Mouse (Mus musculus) CH12F3 (cell line): ENCODE measurements around the gene Crtc3.

Experiments used
- in situ Hi-C: fragments of 300-500 bp; cut with MboI; formaldehyde crosslinking; loops from 2 replicates; pipeline ENCODE4 v1.14.3; 2020; ENCODE audit warnings: low sequenced_read_pairs

Crtc3 gene

DNA sequence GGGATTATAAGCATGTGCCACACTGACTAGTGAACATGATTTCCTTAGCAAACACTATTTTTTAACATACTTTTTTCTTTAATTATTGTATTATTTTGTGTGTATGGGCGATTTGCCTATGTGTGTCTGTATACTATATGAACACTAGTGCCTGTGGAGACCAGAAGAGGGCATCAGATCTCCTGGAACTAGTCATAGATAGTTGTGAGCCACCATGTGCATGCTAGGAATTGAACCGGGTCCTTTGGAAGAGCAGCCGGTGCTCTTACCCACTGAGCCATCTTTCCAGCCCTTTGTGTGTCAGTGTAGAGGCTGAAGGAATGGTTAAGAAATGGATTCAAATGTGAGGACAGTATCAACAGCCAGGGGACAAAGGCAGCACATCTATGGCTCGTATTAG lies 82.2 kb downstream of the Crtc3 start:
- in situ Hi-C loops, result no loop called here

DNA sequence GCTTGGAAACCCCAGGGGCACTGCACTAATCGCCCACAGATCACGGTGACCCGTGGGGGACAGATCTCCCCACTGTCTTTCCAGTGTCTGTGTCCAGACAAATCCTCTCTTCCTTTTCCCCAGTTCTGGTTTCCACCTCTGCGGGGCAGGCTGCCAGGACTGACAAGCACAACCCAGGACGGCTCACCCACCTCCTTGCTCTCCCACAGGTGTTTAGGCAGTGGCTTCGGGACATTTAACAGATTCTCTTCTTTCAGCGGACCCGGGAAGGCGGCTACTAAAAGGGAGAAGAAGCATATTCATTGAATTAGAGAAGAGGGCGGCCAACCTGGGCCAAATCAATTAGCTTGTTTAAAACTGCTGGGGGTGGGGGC lies 83.1 kb downstream of the Crtc3 start:
- in situ Hi-C loops, result no loop called here

GRCm38 (mm10) chr7:80604908-80605556 lies 83.6 kb downstream of the Crtc3 start:
- in situ Hi-C loops, result no loop called here

DNA sequence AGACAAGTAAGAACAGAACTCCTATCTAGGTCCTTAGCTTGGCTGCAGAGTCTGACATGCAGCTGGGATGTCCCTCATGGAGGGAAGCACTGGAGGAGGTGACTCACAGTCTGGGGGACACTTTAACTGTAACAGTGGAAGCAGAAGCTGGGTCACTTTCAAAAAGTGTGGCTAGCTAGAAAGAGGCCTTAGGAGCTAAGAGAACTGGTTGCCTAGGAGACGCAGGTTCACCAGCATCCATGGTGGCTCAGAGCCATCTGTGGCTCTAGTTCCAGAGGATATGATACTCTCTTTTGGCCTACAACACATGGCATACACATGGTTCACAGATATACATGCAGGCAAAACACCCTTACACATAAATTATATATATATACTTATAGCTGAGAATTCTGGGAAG lies 86.1 kb downstream of the Crtc3 start:
- in situ Hi-C loops, result no loop called here

GRCm38 (mm10) chr7:80598436-80598985 lies 90.2 kb downstream of the Crtc3 start:
- in situ Hi-C loops, result loop anchor here (25.0 kb wide), 1 partner anchor 461 kb away; no protein-coding TSS in a partner anchor

DNA sequence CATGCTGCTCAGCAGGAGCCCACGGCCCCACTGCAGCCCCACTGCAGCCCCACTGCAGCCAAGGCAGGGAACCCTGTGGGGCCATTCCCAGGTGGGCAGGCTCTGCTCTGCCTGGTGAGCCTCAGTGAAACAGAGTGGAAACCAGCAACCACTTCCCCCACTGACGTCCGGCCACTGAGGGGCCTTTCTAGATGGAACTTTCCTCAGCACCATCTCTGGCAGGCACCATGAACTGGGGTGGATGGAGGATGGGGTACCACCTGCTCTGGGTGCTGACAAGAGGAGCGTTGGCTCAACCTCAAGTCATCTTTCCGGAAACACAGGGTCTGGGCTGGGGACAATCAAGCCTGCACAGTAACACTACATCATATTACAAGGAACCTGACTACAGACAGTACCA lies 90.8 kb downstream of the Crtc3 start:
- in situ Hi-C loops, result loop anchor here (25.0 kb wide), 1 partner anchor 461 kb away; no protein-coding TSS in a partner anchor

DNA sequence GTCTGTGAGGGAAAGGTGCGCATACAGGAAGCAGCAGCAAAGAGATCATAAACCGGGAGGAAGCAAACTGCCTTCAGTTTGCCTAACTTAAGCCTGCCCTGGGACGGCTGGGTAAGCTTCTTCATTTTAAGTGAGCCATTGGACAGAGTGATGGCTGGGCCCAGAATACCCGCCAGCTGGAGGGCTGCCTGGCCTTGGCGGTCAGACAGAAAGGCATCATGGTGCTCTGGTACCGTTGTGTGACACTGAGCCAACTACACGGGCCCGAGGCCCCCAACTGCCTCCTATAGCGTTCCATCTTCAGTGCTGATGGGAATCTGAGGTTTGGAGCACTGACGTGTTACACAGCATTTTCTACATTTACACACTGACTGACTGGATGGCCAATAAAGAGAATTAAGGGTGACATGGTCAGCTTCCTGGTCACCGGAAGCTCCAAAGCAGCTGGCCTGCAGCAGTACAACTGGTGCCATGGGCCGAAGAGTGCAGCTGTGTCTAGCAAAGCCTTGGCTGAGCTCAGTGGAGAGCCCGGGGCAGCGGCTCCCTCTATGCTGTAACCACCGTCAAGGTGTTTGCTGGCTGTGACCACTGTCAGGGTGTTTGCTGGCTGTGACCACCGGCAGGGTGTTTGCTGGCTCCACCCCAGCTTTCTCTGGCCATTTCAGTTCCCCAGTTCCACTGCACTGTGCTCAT lies 99.5 kb downstream of the Crtc3 start:
- in situ Hi-C loops, result loop anchor here (25.0 kb wide), 1 partner anchor 452 kb away; no protein-coding TSS in a partner anchor

DNA sequence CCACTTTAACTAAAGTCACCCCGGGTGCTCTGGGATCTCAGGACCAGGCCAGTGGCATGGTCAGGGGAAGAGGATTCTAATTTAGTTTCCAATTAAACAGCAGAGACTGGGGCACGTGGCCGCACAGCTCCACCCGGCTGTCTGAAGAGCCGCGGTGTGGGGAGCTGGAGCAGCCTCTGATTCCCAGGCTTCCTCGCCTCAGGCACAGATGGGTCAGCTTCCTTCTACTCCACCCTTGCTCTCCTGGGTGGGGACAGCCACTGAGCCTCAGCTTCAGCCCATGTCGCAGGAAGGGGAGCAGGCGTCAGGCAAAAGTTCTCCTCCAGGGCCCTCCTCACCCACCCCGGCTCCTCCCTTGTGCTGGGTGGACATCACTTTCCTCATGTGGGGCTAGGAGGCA lies 101.0 kb downstream of the Crtc3 start:
- in situ Hi-C loops, result loop anchor here (25.0 kb wide), 1 partner anchor 450 kb away; no protein-coding TSS in a partner anchor

GRCm38 (mm10) chr7:80586681-80587660 lies 101.7 kb downstream of the Crtc3 start:
- in situ Hi-C loops, result loop anchor here (25.0 kb wide), 1 partner anchor 450 kb away; no protein-coding TSS in a partner anchor

- in situ Hi-C loops, result loop anchor here (25.0 kb wide), 1 partner anchor 449 kb away; no protein-coding TSS in a partner anchor
Observed at GRCm38 (mm10) chr7:80586161-80586560, 102.5 kb downstream of the Crtc3 start.

DNA sequence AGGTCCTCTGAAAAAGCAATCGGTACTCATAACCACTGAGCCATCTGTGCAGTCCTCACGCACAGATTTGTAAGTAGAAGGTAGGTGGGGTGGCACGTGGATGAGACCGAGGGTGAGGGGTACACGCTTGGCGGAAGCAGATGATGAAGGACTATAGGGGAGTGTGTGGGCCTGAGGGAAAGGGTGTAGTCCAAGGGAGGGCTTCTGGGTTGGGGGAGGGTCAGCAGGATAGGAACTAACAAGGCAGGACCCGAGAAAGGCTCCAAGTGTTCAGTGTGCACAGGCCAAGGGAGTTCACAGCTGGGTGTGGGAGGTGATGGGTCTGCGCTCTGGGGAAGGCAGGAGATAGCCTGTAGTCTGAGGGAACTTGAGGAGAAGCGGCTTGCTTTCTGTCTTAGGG lies 103.3 kb downstream of the Crtc3 start:
- in situ Hi-C loops, result loop anchor here (25.0 kb wide), 1 partner anchor 448 kb away; no protein-coding TSS in a partner anchor

- in situ Hi-C loops, result loop anchor here (25.0 kb wide), 1 partner anchor 447 kb away; no protein-coding TSS in a partner anchor
Observed at GRCm38 (mm10) chr7:80583981-80584380, 104.7 kb downstream of the Crtc3 start.

DNA sequence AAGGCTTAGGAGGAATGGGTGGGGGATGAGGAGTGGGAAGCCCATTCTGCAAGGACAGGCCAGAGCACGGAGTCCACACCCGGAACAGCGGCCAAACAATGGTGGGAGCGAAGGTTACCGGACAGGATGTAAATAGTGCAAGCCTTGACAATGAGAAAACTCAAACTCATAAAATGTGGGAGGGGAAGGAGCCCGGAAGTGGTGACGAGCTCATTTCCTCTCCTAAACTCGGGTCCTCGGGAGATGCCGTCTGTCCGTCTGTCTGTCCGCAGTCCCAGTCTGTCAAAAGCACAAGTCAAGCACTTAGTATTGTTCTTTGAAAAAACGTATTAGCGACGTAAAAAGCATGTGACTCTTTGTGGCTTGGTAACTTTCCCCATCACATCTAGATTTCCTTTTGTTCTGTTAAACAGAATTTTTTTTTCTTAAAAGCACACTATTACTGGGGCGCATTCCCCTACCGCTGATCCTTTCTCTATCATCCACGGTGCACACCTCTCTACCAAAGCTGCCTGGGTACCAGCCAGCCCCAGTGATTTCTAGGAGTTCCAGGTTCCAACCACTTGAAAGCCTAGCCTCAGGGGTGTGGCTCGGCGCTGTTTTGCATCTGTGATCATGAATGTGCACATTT lies 105.7 kb downstream of the Crtc3 start:
- in situ Hi-C loops, result loop anchor here (25.0 kb wide), 1 partner anchor 446 kb away; no protein-coding TSS in a partner anchor

DNA sequence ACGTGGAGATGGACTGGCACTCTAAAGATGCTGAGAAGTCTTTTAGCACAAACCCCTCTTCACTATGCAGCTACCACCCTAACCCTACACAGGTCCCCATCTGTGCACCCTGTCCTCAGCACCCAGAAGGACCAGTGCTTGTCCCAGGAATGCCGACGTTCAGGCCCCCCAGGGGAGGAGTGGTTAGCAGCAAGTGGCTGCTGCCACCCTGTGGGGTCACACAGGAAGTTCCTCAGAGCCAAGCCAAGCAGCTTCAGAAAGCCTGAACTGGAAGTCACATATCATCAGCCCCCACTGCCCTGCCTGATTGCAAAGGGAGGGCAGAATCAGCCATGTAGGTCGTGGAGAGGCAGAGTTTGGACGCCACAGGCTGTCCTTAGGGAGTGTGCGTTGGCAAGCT lies 108.3 kb downstream of the Crtc3 start:
- in situ Hi-C loops, result loop anchor here (25.0 kb wide), 1 partner anchor 443 kb away; no protein-coding TSS in a partner anchor

- in situ Hi-C loops, result loop anchor here (5.0 to 25.0 kb wide), 2 partner anchors 190 to 440 kb away; partner anchors contain the start of gene Fes
Observed at GRCm38 (mm10) chr7:80577417-80577980, 111.2 kb downstream of the Crtc3 start.

DNA sequence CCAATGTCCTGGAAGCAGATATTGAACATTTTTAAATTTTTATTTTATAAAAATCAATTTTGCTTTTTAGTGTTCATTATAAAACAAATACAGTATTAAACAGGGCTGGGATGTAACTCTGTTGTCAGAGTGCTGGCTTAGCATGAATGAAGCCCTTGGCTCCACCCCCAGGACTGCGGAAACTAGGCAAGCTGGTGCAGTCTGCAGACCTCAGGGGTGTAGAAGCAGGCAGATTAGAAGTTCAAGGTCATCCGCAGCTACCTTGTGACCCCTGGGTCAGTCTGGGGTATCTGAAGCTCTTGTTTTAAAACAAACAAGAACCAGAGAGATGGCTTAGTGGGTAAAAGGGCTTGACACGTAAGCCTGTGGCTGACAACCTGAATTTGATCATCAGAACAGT lies 112.1 kb downstream of the Crtc3 start:
- in situ Hi-C loops, result loop anchor here (5.0 to 25.0 kb wide), 2 partner anchors 189 to 439 kb away; partner anchors contain the start of gene Fes

GRCm38 (mm10) chr7:80575750-80576149 lies 112.9 kb downstream of the Crtc3 start:
- in situ Hi-C loops, result loop anchor here (5.0 to 25.0 kb wide), 2 partner anchors 188 to 438 kb away; partner anchors contain the start of gene Fes

DNA sequence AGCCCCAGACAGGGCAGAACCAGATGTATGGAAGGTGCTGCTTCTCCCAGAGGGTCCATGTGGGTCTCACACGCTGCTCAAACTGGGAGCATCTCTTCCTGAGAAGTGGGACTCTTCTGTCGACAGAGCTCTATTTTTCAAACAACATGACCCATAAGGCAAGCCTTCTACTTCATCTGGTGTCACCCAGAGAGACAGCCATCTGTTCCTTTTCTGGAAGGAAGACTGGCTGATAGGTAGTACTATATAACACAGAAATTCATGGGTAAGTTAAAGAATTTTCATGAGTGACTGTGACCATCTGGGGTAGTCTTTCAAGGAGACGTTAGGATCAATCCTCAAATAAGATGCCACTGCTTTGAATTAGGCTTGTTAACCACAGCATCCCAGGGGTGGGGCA lies 115.6 kb downstream of the Crtc3 start:
- in situ Hi-C loops, result no loop called here

DNA sequence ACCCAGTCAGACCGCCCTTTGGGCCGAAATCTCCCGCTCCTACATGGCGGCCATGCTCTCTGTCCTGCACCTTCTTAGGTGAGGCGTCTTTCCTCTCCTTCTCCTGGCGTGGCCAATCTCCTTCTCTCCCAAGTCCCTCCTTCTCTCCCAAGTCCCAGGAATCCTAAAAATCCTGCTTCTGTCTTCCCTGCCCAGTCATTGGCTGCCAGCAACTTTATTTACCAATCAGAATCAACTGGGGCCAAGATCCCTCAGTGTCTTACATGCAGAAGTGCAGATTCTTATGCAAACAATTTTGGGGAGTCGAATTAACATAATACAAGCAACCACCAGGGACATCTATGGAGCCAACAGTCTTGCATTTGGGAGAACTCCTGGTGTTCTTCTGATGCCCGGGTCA lies 120.7 kb downstream of the Crtc3 start:
- in situ Hi-C loops, result no loop called here
